Mouse (Mus musculus): ENCODE data around the gene E030025P04Rik. TPM values are rescaled to one million over a fixed set of nuclear protein-coding genes. Genes with fewer than 3 reads are reported as not detected.
A peak's percentile ranks its signal among the peaks of the same experiment; 100 is the strongest.

E030025P04Rik gene
- polyA plus RNA-seq (2012; rRNA removed) = not detected in 2 replicates

GRCm38 (mm10) chr11:109144236-109144635 lies at the start of gene E030025P04Rik:
Gene E030025P04Rik, minus strand, starts transcription at chr11:109144369.
- TF ChIP-seq POLR2A (IDR thresholded peaks at IDR 0.05; ENCODE audit: extremely low read depth, insufficient read depth, low read length) = no peak
- TF ChIP-seq CTCF (IDR thresholded peaks at IDR 0.05; ENCODE audit: extremely low read depth, insufficient read depth, low read length) = no peak
- H3K4me1 ChIP-seq (ENCODE audit: control insufficient read depth, insufficient read depth, low read length) = no peaks in the 10 kb centered on the region
- H3K27ac ChIP-seq (ENCODE audit: insufficient read depth, low read length) = no peak within 1 kb of the TSS
- no peak within 1 kb of the TSS for H3K4me3 ChIP-seq (ENCODE audit: insufficient read depth, low read length)

- Histone ChIP-seq H3K4me3 (ENCODE audit: insufficient read depth, low read length) (no peak overlapping the region), H3K27ac (ENCODE audit: insufficient read depth, low read length) (no peak overlapping the region), H3K4me1 (ENCODE audit: control insufficient read depth, insufficient read depth, low read length) (no peaks in the 10 kb centered on the region)
- TF ChIP-seq POLR2A (IDR thresholded peaks at IDR 0.05; ENCODE audit: extremely low read depth, insufficient read depth, low read length) (no peak), CTCF (IDR thresholded peaks at IDR 0.05; ENCODE audit: extremely low read depth, insufficient read depth, low read length) (peak; percentile 82)
These were observed 48.7 kb upstream of the E030025P04Rik start for GRCm38 (mm10) chr11:109192673-109193557.

GRCm38 (mm10) chr11:109188235-109188634 lies 44.1 kb upstream of the E030025P04Rik start:
- Histone ChIP-seq H3K4me1 (ENCODE audit: control insufficient read depth, insufficient read depth, low read length) (no peaks in the 10 kb centered on the region), H3K27ac (ENCODE audit: insufficient read depth, low read length) (no peak overlapping the region), H3K4me3 (ENCODE audit: insufficient read depth, low read length) (no peak overlapping the region)
- TF ChIP-seq CTCF (IDR thresholded peaks at IDR 0.05; ENCODE audit: extremely low read depth, insufficient read depth, low read length) = no peak
- TF ChIP-seq POLR2A (IDR thresholded peaks at IDR 0.05; ENCODE audit: extremely low read depth, insufficient read depth, low read length) = no peak

- H3K4me1 ChIP-seq (ENCODE audit: control insufficient read depth, insufficient read depth, low read length) = no peaks in the 10 kb centered on the region
- TF ChIP-seq CTCF (IDR thresholded peaks at IDR 0.05; ENCODE audit: extremely low read depth, insufficient read depth, low read length) (no peak), POLR2A (IDR thresholded peaks at IDR 0.05; ENCODE audit: extremely low read depth, insufficient read depth, low read length) (no peak)
- H3K27ac ChIP-seq (ENCODE audit: insufficient read depth, low read length) = no peak overlapping the region
- H3K4me3 ChIP-seq (ENCODE audit: insufficient read depth, low read length) = no peak overlapping the region
These were observed 43.5 kb upstream of the E030025P04Rik start for GRCm38 (mm10) chr11:109187631-109188184.

GRCm38 (mm10) chr11:109181118-109181517 lies 36.9 kb upstream of the E030025P04Rik start:
- no peak for TF ChIP-seq POLR2A (IDR thresholded peaks at IDR 0.05; ENCODE audit: extremely low read depth, insufficient read depth, low read length)
- TF ChIP-seq CTCF (IDR thresholded peaks at IDR 0.05; ENCODE audit: extremely low read depth, insufficient read depth, low read length) = no peak
- H3K4me3 ChIP-seq (ENCODE audit: insufficient read depth, low read length) = no peak overlapping the region
- no peak overlapping the region for H3K27ac ChIP-seq (ENCODE audit: insufficient read depth, low read length)
- H3K4me1 ChIP-seq (ENCODE audit: control insufficient read depth, insufficient read depth, low read length) = no peaks in the 10 kb centered on the region

GRCm38 (mm10) chr11:109180290-109180689 lies 36.1 kb upstream of the E030025P04Rik start:
- TF ChIP-seq CTCF (IDR thresholded peaks at IDR 0.05; ENCODE audit: extremely low read depth, insufficient read depth, low read length) = no peak
- TF ChIP-seq POLR2A (IDR thresholded peaks at IDR 0.05; ENCODE audit: extremely low read depth, insufficient read depth, low read length) = no peak
- no peak overlapping the region for H3K27ac ChIP-seq (ENCODE audit: insufficient read depth, low read length)
- H3K4me3 ChIP-seq (ENCODE audit: insufficient read depth, low read length) = no peak overlapping the region
- H3K4me1 ChIP-seq (ENCODE audit: control insufficient read depth, insufficient read depth, low read length) = no peaks in the 10 kb centered on the region

- no peak overlapping the region for H3K4me3 ChIP-seq (ENCODE audit: insufficient read depth, low read length)
- TF ChIP-seq CTCF (IDR thresholded peaks at IDR 0.05; ENCODE audit: extremely low read depth, insufficient read depth, low read length) = peak; percentile 73
- no peak for TF ChIP-seq POLR2A (IDR thresholded peaks at IDR 0.05; ENCODE audit: extremely low read depth, insufficient read depth, low read length)
- H3K27ac ChIP-seq (ENCODE audit: insufficient read depth, low read length) = no peak overlapping the region
- H3K4me1 ChIP-seq (ENCODE audit: control insufficient read depth, insufficient read depth, low read length) = no peaks in the 10 kb centered on the region
These were observed 34.8 kb upstream of the E030025P04Rik start for GRCm38 (mm10) chr11:109178788-109179518.

GRCm38 (mm10) chr11:109175376-109175969 lies 31.3 kb upstream of the E030025P04Rik start:
- no peak for TF ChIP-seq CTCF (IDR thresholded peaks at IDR 0.05; ENCODE audit: extremely low read depth, insufficient read depth, low read length)
- TF ChIP-seq POLR2A (IDR thresholded peaks at IDR 0.05; ENCODE audit: extremely low read depth, insufficient read depth, low read length) = no peak
- no peak overlapping the region for H3K4me3 ChIP-seq (ENCODE audit: insufficient read depth, low read length)
- H3K4me1 ChIP-seq (ENCODE audit: control insufficient read depth, insufficient read depth, low read length) = no peaks in the 10 kb centered on the region
- H3K27ac ChIP-seq (ENCODE audit: insufficient read depth, low read length) = no peak overlapping the region

- no peaks in the 10 kb centered on the region for H3K4me1 ChIP-seq (ENCODE audit: control insufficient read depth, insufficient read depth, low read length)
- no peak overlapping the region for H3K27ac ChIP-seq (ENCODE audit: insufficient read depth, low read length)
- no peak for TF ChIP-seq CTCF (IDR thresholded peaks at IDR 0.05; ENCODE audit: extremely low read depth, insufficient read depth, low read length)
- TF ChIP-seq POLR2A (IDR thresholded peaks at IDR 0.05; ENCODE audit: extremely low read depth, insufficient read depth, low read length) = no peak
- no peak overlapping the region for H3K4me3 ChIP-seq (ENCODE audit: insufficient read depth, low read length)
These were observed 28.1 kb upstream of the E030025P04Rik start for GRCm38 (mm10) chr11:109172224-109172623.
